Mouse (Mus musculus) forebrain, postnatal 0 days (tissue): ENCODE measurements at regions not wholly inside any gene's neighbourhood (a gene's known extent, or its start where the extent isn't known, plus 50 kb on each side); places are given as distances from the start of the nearest gene placed in this dataset.

Experiments
- ATAC-seq: fragments of 200-750 bp; cut with Nextera tagmentation; 2 replicates; pipeline ENCODE4 v1.8.0; 2017; ENCODE audit warnings: mild to moderate bottlenecking, moderate library complexity
- DNase-seq: peaks from one replicate; pipeline ENCODE4 v3.0.0-alpha.2; 2015
- H3K27ac ChIP-seq: fragments of 300-500 bp; sonication (generic); 2 replicates; pipeline ENCODE4 v1.5.1; 2014; ENCODE audit warnings: low read depth, mild to moderate bottlenecking, antibody characterized with exemption, low read length, moderate library complexity, mixed read lengths
- H3K27me3 ChIP-seq: fragments of 300-500 bp; sonication (generic); 2 replicates; pipeline ENCODE4 v1.6.1; 2014; ENCODE audit warnings: mild to moderate bottlenecking, low read length, mixed read lengths; ENCODE audit not compliant: insufficient read depth
- H3K36me3 ChIP-seq: fragments of 300-500 bp; sonication (generic); 2 replicates; pipeline ENCODE4 v1.6.1; 2014; ENCODE audit warnings: mild to moderate bottlenecking, moderate library complexity; ENCODE audit not compliant: insufficient read depth
- H3K4me1 ChIP-seq: fragments of 300-500 bp; sonication (generic); 2 replicates; pipeline ENCODE4 v1.6.1; 2014; ENCODE audit warnings: antibody characterized with exemption; ENCODE audit not compliant: insufficient read depth
- H3K4me2 ChIP-seq: fragments of 300-500 bp; sonication (generic); 2 replicates; pipeline ENCODE4 v1.6.1; 2014; ENCODE audit warnings: low read depth, mild to moderate bottlenecking, moderate library complexity
- H3K4me3 ChIP-seq: fragments of 300-500 bp; sonication (generic); 2 replicates; pipeline ENCODE4 v1.5.1; 2014; ENCODE audit warnings: low read depth, low read length, mixed read lengths
- H3K9ac ChIP-seq: fragments of 300-500 bp; sonication (generic); 2 replicates; pipeline ENCODE4 v1.6.1; 2014; ENCODE audit warnings: mild to moderate bottlenecking
- H3K9me3 ChIP-seq: fragments of 300-500 bp; sonication (generic); 2 replicates; pipeline ENCODE4 v1.6.1; 2016; ENCODE audit warnings: low read length
- CTCF ChIP-seq: sonication (generic); IDR thresholded peaks from 2 replicates; pipeline ENCODE4 v1.5.1; 2016; ENCODE audit warnings: antibody characterized with exemption, control low read depth, low read depth
- WGBS: fragments of 180-500 bp; shearing (Covaris S2); extraction: QIAGEN DNeasy Blood & Tissue Kit; methylation state at CpG from one replicate; pipeline ENCODE4 v1.1.7; 2014; 5-methylcytosine and 5-hydroxymethylcytosine counted together

GRCm38 (mm10) chr2:57772315-57772714 lies 225.4 kb upstream of the Galnt5 start:
- 71% methylated on average over 2 of the region's 2 CpGs for WGBS
- no peak overlapping the region for H3K9ac ChIP-seq
- H3K36me3 ChIP-seq, result no peaks in the 10 kb centered on the region
- no peaks in the 10 kb centered on the region for H3K27me3 ChIP-seq
- no peak overlapping the region for H3K4me3 ChIP-seq
- no peaks in the 10 kb centered on the region for H3K9me3 ChIP-seq
- ATAC-seq (no peak), DNase-seq (no peak)
- TF ChIP-seq CTCF, result peak; percentile 16; the same call in 1 of the 2 replicates
- no peak overlapping the region for H3K27ac ChIP-seq
- H3K4me2 ChIP-seq, result no peak overlapping the region
- H3K4me1 ChIP-seq, result no peaks in the 10 kb centered on the region

GRCm38 (mm10) chr2:57776154-57776553 lies 221.5 kb upstream of the Galnt5 start:
- no peaks in the 10 kb centered on the region for H3K4me1 ChIP-seq
- H3K9ac ChIP-seq, result no peak overlapping the region
- no peaks in the 10 kb centered on the region for H3K9me3 ChIP-seq
- ATAC-seq (no peak), DNase-seq (no peak)
- H3K36me3 ChIP-seq, result no peaks in the 10 kb centered on the region
- no peaks in the 10 kb centered on the region for H3K27me3 ChIP-seq
- H3K4me2 ChIP-seq, result no peak overlapping the region
- H3K27ac ChIP-seq, result no peak overlapping the region
- TF ChIP-seq CTCF, result no peak
- WGBS, result 60% methylated on average over 5 of the region's 5 CpGs
- no peak overlapping the region for H3K4me3 ChIP-seq

GRCm38 (mm10) chr2:57780836-57781235 lies 216.8 kb upstream of the Galnt5 start:
- Histone ChIP-seq H3K4me1 (no peaks in the 10 kb centered on the region), H3K9ac (no peak overlapping the region)
- 81% methylated on average over 1 of the region's 1 CpGs for WGBS

DNA sequence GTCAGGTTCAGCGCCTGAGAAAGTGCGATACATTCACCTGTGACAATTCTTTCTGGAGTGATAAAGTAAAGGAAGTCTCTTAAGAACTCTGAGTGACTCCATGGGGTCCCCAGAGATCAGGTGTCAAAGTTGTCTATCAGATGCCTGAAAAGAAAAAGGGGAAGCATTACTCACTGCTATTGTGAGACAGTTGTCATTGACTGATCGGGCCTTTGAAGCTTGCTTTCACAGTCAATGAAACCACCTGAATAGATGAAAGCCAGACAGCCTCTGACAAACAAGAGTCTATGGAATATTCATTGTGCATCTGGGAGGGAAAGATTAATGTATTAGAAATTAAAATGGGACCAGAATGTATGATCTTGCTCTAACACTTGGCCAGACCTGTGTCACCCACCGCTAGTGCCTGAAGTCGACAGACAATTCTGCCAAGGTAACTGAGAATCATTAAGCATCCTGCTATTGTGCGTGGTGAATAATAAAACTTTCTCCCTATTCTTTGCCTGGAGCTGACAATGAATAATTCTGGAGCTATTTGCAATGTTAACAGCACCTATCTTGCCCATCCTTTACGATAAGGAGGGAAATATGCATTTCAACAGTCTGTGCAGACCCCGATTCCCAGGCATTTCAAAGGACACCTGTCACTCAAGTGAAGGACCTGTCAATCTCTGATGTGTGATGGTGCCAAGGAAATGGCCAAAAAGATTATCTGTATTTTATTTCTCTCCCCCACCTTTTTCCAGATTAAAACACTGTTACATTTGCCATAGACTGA lies 204.0 kb upstream of the Galnt5 start:
- DNase-seq (peak; percentile 6), ATAC-seq (peak; percentile 78; the same call in 1 of the 2 replicates)
- Histone ChIP-seq H3K4me1 (0 out of 2 replicates have a peak, but pooled peaks cover 5% of the 10 kb centered on the region), H3K27ac (no peak overlapping the region), H3K4me2 (no peak overlapping the region), H3K27me3 (no peaks in the 10 kb centered on the region), H3K9ac (no peak overlapping the region), H3K9me3 (no peaks in the 10 kb centered on the region), H3K36me3 (no peaks in the 10 kb centered on the region), H3K4me3 (no peak overlapping the region)
- 50% methylated on average over 8 of the region's 8 CpGs for WGBS
- no peak for TF ChIP-seq CTCF

More at GRCm38 (mm10) chr2:57780836-57781235, 216.8 kb upstream of the Galnt5 start:
- TF ChIP-seq CTCF, result no peak
- Histone ChIP-seq H3K36me3 (no peaks in the 10 kb centered on the region), H3K4me3 (no peak overlapping the region), H3K4me2 (no peak overlapping the region), H3K27ac (no peak overlapping the region), H3K9me3 (no peaks in the 10 kb centered on the region), H3K27me3 (no peaks in the 10 kb centered on the region)
- ATAC-seq (no peak), DNase-seq (no peak)

GRCm38 (mm10) chr2:57799279-57799678 lies 198.4 kb upstream of the Galnt5 start:
- Histone ChIP-seq H3K9me3 (no peaks in the 10 kb centered on the region), H3K4me3 (no peak overlapping the region), H3K4me1 (no peaks in the 10 kb centered on the region), H3K4me2 (no peak overlapping the region), H3K27me3 (no peaks in the 10 kb centered on the region), H3K36me3 (no peaks in the 10 kb centered on the region), H3K27ac (no peak overlapping the region), H3K9ac (no peak overlapping the region)
- 84% methylated on average over 2 of the region's 2 CpGs for WGBS
- no peak for TF ChIP-seq CTCF
- no peak for DNase-seq
- no peak for ATAC-seq

DNA sequence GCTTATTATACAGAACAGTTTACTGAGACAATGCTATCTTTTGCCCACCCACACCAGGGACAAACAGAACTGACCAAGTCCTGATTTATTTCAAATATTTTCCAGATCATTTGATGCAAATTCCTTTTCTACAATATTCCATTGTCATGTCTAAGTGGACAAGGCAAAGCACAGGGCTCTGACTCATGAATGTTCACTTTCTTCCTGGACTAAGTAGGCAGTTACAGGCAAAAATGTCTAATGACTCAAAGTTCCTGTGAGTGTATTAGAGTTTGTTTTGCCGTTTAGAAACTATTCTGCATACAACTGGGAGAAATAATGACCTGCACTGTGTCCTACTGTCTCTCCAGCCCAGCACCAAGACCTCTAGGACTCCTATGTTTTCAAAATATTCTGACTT lies 189.8 kb upstream of the Galnt5 start:
- TF ChIP-seq CTCF, result no peak
- no peaks in the 10 kb centered on the region for H3K4me1 ChIP-seq
- WGBS, result 53% methylated on average over 1 of the region's 1 CpGs
- H3K27me3 ChIP-seq, result no peaks in the 10 kb centered on the region
- H3K4me3 ChIP-seq, result no peak overlapping the region
- H3K4me2 ChIP-seq, result no peak overlapping the region
- DNase-seq (no peak), ATAC-seq (no peak)
- H3K9ac ChIP-seq, result no peak overlapping the region
- H3K27ac ChIP-seq, result no peak overlapping the region
- no peaks in the 10 kb centered on the region for H3K36me3 ChIP-seq
- H3K9me3 ChIP-seq, result no peaks in the 10 kb centered on the region

DNA sequence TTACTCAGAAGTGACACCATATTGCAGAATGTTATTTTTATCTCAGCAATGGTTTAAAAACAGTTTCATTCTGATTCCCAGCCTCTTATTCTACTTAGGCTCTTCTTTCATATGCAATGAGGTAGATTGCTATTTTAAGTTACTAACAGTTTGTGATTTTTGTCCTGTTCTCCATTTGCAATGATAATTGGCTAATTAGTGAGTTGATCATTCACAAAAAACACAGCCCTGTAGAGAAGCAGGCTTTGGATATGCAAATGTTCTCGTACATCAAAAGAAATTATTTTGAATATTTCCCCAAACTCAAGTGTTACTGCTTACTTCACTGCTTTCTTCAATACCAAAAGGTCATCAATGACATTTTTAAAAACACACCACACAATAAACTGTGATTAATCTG lies 184.7 kb upstream of the Galnt5 start:
- Histone ChIP-seq H3K9me3 (no peaks in the 10 kb centered on the region), H3K4me3 (no peak overlapping the region), H3K4me2 (no peak overlapping the region), H3K9ac (no peak overlapping the region), H3K27me3 (no peaks in the 10 kb centered on the region), H3K27ac (no peak overlapping the region), H3K36me3 (no peaks in the 10 kb centered on the region), H3K4me1 (no peaks in the 10 kb centered on the region)
- 15% methylated on average over 1 of the region's 1 CpGs for WGBS
- DNase-seq, result no peak
- no peak for TF ChIP-seq CTCF
- peak; percentile 61; the same call in 1 of the 2 replicates for ATAC-seq
